Mouse (Mus musculus): Measurements from ENCODE around the gene Sgk1. TPM values are rescaled to one million over a fixed set of nuclear protein-coding genes. Genes with fewer than 3 reads are reported as not detected.
A peak's percentile ranks its signal among the peaks of the same experiment; 100 is the strongest.

Gene Sgk1
- polyA plus RNA-seq, 1 experiment from 2014 or later, result 27.4 TPM

GRCm38 (mm10) chr10:21916301-21917071 lies 34.5 kb downstream of the Sgk1 start:
- Histone ChIP-seq H3K27ac (replicated peaks; ENCODE audit: low read depth, low read length) (no peak overlapping the region), H3K9me3 (ENCODE audit: control insufficient read depth, low read length) (no peaks in the 10 kb centered on the region), H3K4me3 (ENCODE audit: low read depth, low read length) (no peak overlapping the region), H3K36me3 (ENCODE audit: control insufficient read depth, insufficient read depth, low read length) (no peaks in the 10 kb centered on the region), H3K9ac (ENCODE audit: low read length) (no peak overlapping the region), H3K27me3 (ENCODE audit: control insufficient read depth, insufficient read depth, low read length) (no peaks in the 10 kb centered on the region), H3K4me2 (ENCODE audit: low read depth, severe bottlenecking) (no peak overlapping the region), H3K4me1 (ENCODE audit: control insufficient read depth, insufficient read depth, low read length) (no peaks in the 10 kb centered on the region)
- no peak for ATAC-seq (ENCODE audit: insufficient number of reproducible peaks, low FRiP score, low TSS enrichment, low read depth)
- WGBS, result 83% methylated on average over 11 of the region's 11 CpGs
- no peak for DNase-seq (ENCODE audit: low spot score)

- no peak for DNase-seq (ENCODE audit: low spot score)
- H3K4me1 ChIP-seq (ENCODE audit: control insufficient read depth, insufficient read depth, low read length), result no peaks in the 10 kb centered on the region
- no peak overlapping the region for H3K9ac ChIP-seq (ENCODE audit: low read length)
- no peak overlapping the region for H3K27ac ChIP-seq (replicated peaks; ENCODE audit: low read depth, low read length)
- no peaks in the 10 kb centered on the region for H3K36me3 ChIP-seq (ENCODE audit: control insufficient read depth, insufficient read depth, low read length)
- H3K27me3 ChIP-seq (ENCODE audit: control insufficient read depth, insufficient read depth, low read length), result no peaks in the 10 kb centered on the region
- WGBS, result 91% methylated on average over 6 of the region's 6 CpGs
- H3K4me2 ChIP-seq (ENCODE audit: low read depth, severe bottlenecking), result no peak overlapping the region
- no peak overlapping the region for H3K4me3 ChIP-seq (ENCODE audit: low read depth, low read length)
- no peaks in the 10 kb centered on the region for H3K9me3 ChIP-seq (ENCODE audit: control insufficient read depth, low read length)
- no peak for ATAC-seq (ENCODE audit: insufficient number of reproducible peaks, low FRiP score, low TSS enrichment, low read depth)
Measured at GRCm38 (mm10) chr10:21918016-21918749, 36.2 kb downstream of the Sgk1 start.

DNA sequence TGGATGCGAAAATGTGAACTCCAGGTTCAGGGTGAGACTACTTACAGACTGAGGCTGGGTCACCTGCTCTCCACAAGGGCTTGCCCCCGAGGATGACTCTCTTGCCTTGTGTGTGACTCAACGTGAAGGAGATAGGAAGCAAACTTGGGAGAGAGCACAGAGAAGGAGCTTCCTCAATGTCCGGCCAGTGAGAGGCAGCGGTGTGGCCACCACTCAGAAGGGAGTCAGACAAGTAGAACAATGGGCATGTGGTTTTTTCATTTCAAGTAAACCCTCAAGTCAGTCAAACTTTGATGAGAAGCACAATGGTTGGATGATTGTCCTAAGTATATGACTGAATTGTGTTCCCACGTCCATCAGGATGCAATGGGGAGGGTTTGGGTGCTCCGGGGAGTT lies 36.8 kb downstream of the Sgk1 start:
- Histone ChIP-seq H3K9ac (ENCODE audit: low read length) (no peak overlapping the region), H3K27ac (replicated peaks; ENCODE audit: low read depth, low read length) (no peak overlapping the region), H3K36me3 (ENCODE audit: control insufficient read depth, insufficient read depth, low read length) (no peaks in the 10 kb centered on the region), H3K9me3 (ENCODE audit: control insufficient read depth, low read length) (no peaks in the 10 kb centered on the region), H3K4me3 (ENCODE audit: low read depth, low read length) (no peak overlapping the region), H3K4me2 (ENCODE audit: low read depth, severe bottlenecking) (no peak overlapping the region), H3K4me1 (ENCODE audit: control insufficient read depth, insufficient read depth, low read length) (peaks cover 3% of the 10 kb centered on the region; the same call in 1 of the 2 replicates), H3K27me3 (ENCODE audit: control insufficient read depth, insufficient read depth, low read length) (no peaks in the 10 kb centered on the region)
- 95% methylated on average over 7 of the region's 7 CpGs for WGBS
- no peak for ATAC-seq (ENCODE audit: insufficient number of reproducible peaks, low FRiP score, low TSS enrichment, low read depth)
- DNase-seq (ENCODE audit: low spot score), result no peak

DNA sequence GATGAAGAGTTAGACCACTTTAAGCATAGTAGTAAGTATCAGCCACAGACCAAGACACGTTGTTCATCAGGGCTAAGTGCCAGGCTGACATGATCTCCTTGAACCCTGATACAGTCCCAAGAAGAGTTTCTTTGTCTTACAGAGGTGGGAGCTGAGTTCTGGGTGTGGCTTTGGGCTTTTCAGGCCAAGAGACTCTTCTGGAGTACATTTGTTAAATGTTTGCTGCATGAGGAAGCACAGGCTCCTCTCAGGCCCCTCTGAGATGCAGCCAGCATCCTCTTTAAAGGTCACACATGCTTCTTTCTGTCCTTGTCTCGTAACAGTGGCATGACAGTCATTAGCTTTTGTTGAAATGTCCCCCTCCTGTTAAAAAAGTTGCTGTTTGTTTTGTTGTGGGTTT lies 38.6 kb downstream of the Sgk1 start:
- 88% methylated on average over 2 of the region's 2 CpGs for WGBS
- ATAC-seq (ENCODE audit: insufficient number of reproducible peaks, low FRiP score, low TSS enrichment, low read depth) (no peak), DNase-seq (ENCODE audit: low spot score) (no peak)
- Histone ChIP-seq H3K9me3 (ENCODE audit: control insufficient read depth, low read length) (no peaks in the 10 kb centered on the region), H3K4me3 (ENCODE audit: low read depth, low read length) (no peak overlapping the region), H3K4me2 (ENCODE audit: low read depth, severe bottlenecking) (no peak overlapping the region), H3K27ac (replicated peaks; ENCODE audit: low read depth, low read length) (no peak overlapping the region), H3K36me3 (ENCODE audit: control insufficient read depth, insufficient read depth, low read length) (no peaks in the 10 kb centered on the region), H3K9ac (ENCODE audit: low read length) (no peak overlapping the region), H3K27me3 (ENCODE audit: control insufficient read depth, insufficient read depth, low read length) (no peaks in the 10 kb centered on the region), H3K4me1 (ENCODE audit: control insufficient read depth, insufficient read depth, low read length) (peaks cover 3% of the 10 kb centered on the region; the same call in 1 of the 2 replicates)

- Histone ChIP-seq H3K9me3 (ENCODE audit: control insufficient read depth, low read length) (no peaks in the 10 kb centered on the region), H3K4me3 (ENCODE audit: low read depth, low read length) (no peak overlapping the region), H3K27me3 (ENCODE audit: control insufficient read depth, insufficient read depth, low read length) (no peaks in the 10 kb centered on the region), H3K36me3 (ENCODE audit: control insufficient read depth, insufficient read depth, low read length) (no peaks in the 10 kb centered on the region), H3K9ac (ENCODE audit: low read length) (no peak overlapping the region), H3K4me2 (ENCODE audit: low read depth, severe bottlenecking) (no peak overlapping the region), H3K27ac (replicated peaks; ENCODE audit: low read depth, low read length) (no peak overlapping the region), H3K4me1 (ENCODE audit: control insufficient read depth, insufficient read depth, low read length) (peaks cover 3% of the 10 kb centered on the region; the same call in 1 of the 2 replicates)
- DNase-seq (ENCODE audit: low spot score), result no peak
- WGBS, result 80% methylated on average over 8 of the region's 8 CpGs
- ATAC-seq (ENCODE audit: insufficient number of reproducible peaks, low FRiP score, low TSS enrichment, low read depth), result no peak
Measured at GRCm38 (mm10) chr10:21922716-21923350, 40.8 kb downstream of the Sgk1 start.

DNA sequence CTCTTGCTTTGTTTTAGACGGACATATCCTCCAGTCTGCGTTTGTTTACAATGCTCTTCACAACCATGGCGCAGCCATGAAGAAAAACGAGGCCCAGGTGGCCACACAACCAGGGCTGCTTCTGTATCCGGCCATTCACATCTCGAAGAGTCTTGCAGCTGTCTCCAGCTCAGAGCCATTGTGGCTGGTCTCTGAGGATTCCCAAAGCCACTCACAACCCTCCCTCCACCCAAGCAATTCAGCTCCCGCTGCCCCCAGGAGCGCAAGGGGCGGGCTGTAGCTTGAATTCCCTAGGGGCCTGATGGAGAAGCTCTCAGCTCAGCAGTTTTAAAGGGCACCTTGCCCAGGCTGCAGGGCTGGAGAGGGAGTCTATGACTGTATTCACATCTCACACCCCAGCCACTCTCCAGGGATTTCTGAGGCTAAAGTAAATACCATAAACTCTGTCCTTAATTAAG lies 41.5 kb downstream of the Sgk1 start:
- DNase-seq (ENCODE audit: low spot score), result peak; percentile 36
- H3K9ac ChIP-seq (ENCODE audit: low read length), result no peak overlapping the region

DNA sequence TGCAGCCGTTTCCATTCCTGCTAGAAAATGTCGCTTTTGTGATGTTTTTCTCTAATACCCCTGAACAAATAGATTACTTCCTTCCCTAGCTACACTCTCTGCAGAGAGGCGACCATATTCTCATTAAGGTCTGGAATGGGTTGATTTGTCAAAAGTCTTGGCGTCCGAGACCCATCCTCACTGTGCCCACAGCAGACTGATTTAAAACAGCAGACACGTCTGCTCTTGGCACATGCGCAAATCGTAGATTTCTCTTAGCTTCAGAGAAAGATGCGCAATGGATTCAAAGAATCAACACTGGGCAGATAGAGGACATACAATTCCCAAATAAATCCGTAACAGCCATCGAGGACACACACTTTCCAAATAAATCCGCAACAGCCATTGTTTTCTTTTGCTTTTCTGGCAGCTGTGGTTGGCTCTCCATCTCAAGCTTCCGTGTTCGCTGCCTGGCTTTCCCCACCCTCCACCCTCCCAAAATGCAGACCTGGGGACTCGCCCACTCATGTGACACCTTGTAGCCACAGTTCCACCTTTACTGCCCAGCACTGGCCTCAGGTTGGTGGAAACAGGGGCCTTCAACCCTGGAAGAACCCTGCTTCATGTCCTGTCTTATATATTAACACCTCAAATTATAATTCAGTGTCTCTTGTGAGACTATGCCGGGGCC lies 42.2 kb downstream of the Sgk1 start:
- H3K4me3 ChIP-seq (ENCODE audit: low read depth, low read length), result no peak overlapping the region
- 80% methylated on average over 16 of the region's 16 CpGs for WGBS

More for the DNA sequence above, 41.5 kb downstream of the Sgk1 start:
- Histone ChIP-seq H3K9me3 (ENCODE audit: control insufficient read depth, low read length) (no peaks in the 10 kb centered on the region), H3K4me3 (ENCODE audit: low read depth, low read length) (no peak overlapping the region), H3K27me3 (ENCODE audit: control insufficient read depth, insufficient read depth, low read length) (no peaks in the 10 kb centered on the region), H3K4me1 (ENCODE audit: control insufficient read depth, insufficient read depth, low read length) (peaks cover 3% of the 10 kb centered on the region; the same call in 1 of the 2 replicates), H3K4me2 (ENCODE audit: low read depth, severe bottlenecking) (no peak overlapping the region), H3K36me3 (ENCODE audit: control insufficient read depth, insufficient read depth, low read length) (no peaks in the 10 kb centered on the region), H3K27ac (replicated peaks; ENCODE audit: low read depth, low read length) (no peak overlapping the region)
- no peak for ATAC-seq (ENCODE audit: insufficient number of reproducible peaks, low FRiP score, low TSS enrichment, low read depth)
- WGBS, result 9% methylated on average over 9 of the region's 9 CpGs

GRCm38 (mm10) chr10:21926941-21927340 lies 45.0 kb downstream of the Sgk1 start:
- Histone ChIP-seq H3K9ac (ENCODE audit: low read length) (no peak overlapping the region), H3K27me3 (ENCODE audit: control insufficient read depth, insufficient read depth, low read length) (no peaks in the 10 kb centered on the region), H3K27ac (replicated peaks; ENCODE audit: low read depth, low read length) (no peak overlapping the region), H3K9me3 (ENCODE audit: control insufficient read depth, low read length) (no peaks in the 10 kb centered on the region), H3K4me2 (ENCODE audit: low read depth, severe bottlenecking) (no peak overlapping the region), H3K4me1 (ENCODE audit: control insufficient read depth, insufficient read depth, low read length) (peaks cover 5% of the 10 kb centered on the region; the same call in 1 of the 2 replicates), H3K36me3 (ENCODE audit: control insufficient read depth, insufficient read depth, low read length) (no peaks in the 10 kb centered on the region), H3K4me3 (ENCODE audit: low read depth, low read length) (no peak overlapping the region)
- ATAC-seq (ENCODE audit: insufficient number of reproducible peaks, low FRiP score, low TSS enrichment, low read depth), result no peak
- WGBS, result 94% methylated on average over 5 of the region's 5 CpGs
- DNase-seq (ENCODE audit: low spot score), result no peak

More for the DNA sequence above, 42.2 kb downstream of the Sgk1 start:
- no peak overlapping the region for H3K27ac ChIP-seq (replicated peaks; ENCODE audit: low read depth, low read length)
- H3K27me3 ChIP-seq (ENCODE audit: control insufficient read depth, insufficient read depth, low read length), result no peaks in the 10 kb centered on the region
- no peaks in the 10 kb centered on the region for H3K36me3 ChIP-seq (ENCODE audit: control insufficient read depth, insufficient read depth, low read length)
- DNase-seq (ENCODE audit: low spot score), result no peak
- ATAC-seq (ENCODE audit: insufficient number of reproducible peaks, low FRiP score, low TSS enrichment, low read depth), result no peak
- no peak overlapping the region for H3K9ac ChIP-seq (ENCODE audit: low read length)
- H3K4me2 ChIP-seq (ENCODE audit: low read depth, severe bottlenecking), result no peak overlapping the region
- H3K9me3 ChIP-seq (ENCODE audit: control insufficient read depth, low read length), result no peaks in the 10 kb centered on the region
- H3K4me1 ChIP-seq (ENCODE audit: control insufficient read depth, insufficient read depth, low read length), result peaks cover 3% of the 10 kb centered on the region; the same call in 1 of the 2 replicates
